Mouse (Mus musculus) testis, postnatal 10 days (tissue): ENCODE measurements around the gene Gm11096.

Source experiments
- DNase-seq: peaks from one replicate; pipeline ENCODE4 v3.0.0; 2021; ENCODE audit warnings: low spot score

Gm11096 gene

DNA sequence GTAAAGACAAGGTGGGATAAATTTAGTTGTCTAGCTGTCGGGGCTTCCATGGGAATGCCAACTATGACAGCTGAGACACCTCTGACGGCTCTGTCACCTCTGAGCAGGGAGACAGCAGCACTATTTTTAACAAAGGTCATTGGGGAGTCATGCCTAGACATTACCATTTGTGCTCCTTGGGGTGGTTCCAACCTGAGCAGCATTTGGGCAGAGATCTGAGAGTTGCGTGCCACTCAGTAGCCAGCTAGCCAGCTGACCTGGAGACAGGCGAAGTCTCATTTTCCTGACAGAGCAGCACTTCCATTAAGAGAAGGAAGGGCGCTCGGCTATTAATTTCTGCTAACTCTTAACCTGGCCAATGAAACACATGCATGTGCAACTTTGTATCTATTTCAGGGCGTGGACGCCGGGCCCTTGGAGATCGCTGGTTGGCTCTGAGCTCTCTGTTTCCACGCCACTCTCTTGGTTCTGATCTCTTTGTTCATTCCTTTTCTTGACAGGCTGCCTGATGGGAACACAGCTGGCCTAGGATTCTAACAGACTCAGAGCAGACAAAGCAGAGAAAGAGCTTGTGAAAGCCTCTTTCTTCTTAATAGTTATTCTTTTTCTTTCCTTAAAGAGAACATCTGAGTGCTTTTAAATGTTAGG, 40.4 kb downstream of the Gm11096 start:
- DNase-seq = peak; percentile 43

DNA sequence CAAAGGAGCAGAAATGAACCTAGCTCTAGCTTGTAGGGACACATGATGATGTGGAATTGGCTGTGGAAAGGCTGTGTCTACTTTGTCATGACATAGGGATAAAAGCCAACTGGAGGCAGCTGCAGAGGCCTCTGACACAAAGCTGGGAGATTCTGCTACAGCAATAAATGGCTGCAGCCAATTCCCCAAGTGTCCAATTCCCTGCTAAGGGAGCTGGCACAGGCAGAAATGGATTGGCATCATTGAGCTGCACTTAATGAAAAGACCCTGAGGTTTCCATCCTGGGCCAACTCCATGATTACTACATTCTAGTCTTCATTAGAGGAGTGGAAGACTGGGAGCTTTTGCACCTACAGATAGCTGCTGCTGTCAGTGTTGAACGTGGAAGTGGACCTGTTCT, 44.8 kb downstream of the Gm11096 start:
- DNase-seq = no peak
